Mouse (Mus musculus) Patski (cell line): ENCODE data around the gene Wdr62. TPM values are rescaled to one million over a fixed set of nuclear protein-coding genes. Genes with fewer than 3 reads are reported as not detected.
"Not testable (repeated sequence)": the region's sequence is repeated elsewhere in the genome, so short reads cannot be mapped to it uniquely, and the experiment has no call there.

ENCODE experiments used
- ATAC-seq: fragments of 100-300 bp; one replicate; pipeline ENCODE4 v1.8.0; 2021
- CTCF ChIA-PET: fragments of 350-600 bp; sonication (Branson Sonifier 250); formaldehyde crosslinking; loops from one replicate; lab custom pipeline; 2022; ENCODE audit warnings: inconsistent platforms; lab: Charles Lee
- POLR2A ChIA-PET: fragments of 350-600 bp; sonication (Branson Sonifier 250); formaldehyde crosslinking; loops from one replicate; lab custom pipeline; 2022; ENCODE audit warnings: antibody characterized with exemption, inconsistent platforms; lab: Charles Lee
- DNase-seq: peaks from one replicate; pipeline ENCODE4 v3.0.0-alpha.2; 2011; ENCODE audit warnings: low read depth, low spot score
- H3K27me3 ChIP-seq: fragments of 371-371 bp; one replicate; pipeline ENCODE4 v1.5.1; 2021
- CTCF ChIP-seq: fragments of 100-300 bp; IDR thresholded peaks from one replicate; pipeline ENCODE4 v1.5.1; 2021
- in situ Hi-C: fragments of 300-500 bp; cut with MboI; formaldehyde crosslinking; loops from 3 replicates; pipeline ENCODE4 v1.11.1; 2018; ENCODE audit warnings: low pct_unique_long_range_greater_than_20kb, mixed read lengths
- polyA plus RNA-seq: library from polyadenylated mRNA; unstranded; gene quantifications from one replicate; pipeline ENCODE4 v1.2.3, GENCODE M21; 2021

Wdr62 gene
- polyA plus RNA-seq, 1 experiment from 2014 or later, result 9.7 TPM

- in situ Hi-C loops, result no loop called here
- no peak for TF ChIP-seq CTCF
- ATAC-seq (no peak), DNase-seq (no peak)
- H3K27me3 ChIP-seq, result no peaks in the 10 kb centered on the region
- CTCF ChIA-PET, result no interaction called here
- POLR2A ChIA-PET, result no interaction called here
These were observed 10.6 kb downstream of the Wdr62 start for GRCm38 (mm10) chr7:30269641-30270040.

GRCm38 (mm10) chr7:30266780-30267179 is 13.4 kb downstream of the Wdr62 start:
- no peak for TF ChIP-seq CTCF
- no peak for DNase-seq
- CTCF ChIA-PET, result no interaction called here
- POLR2A ChIA-PET, result interaction anchor here (1.1 kb wide), 1 partner anchor 9 kb away, joined by 3 read pairs; no protein-coding TSS in a partner anchor
- ATAC-seq, result no peak
- H3K27me3 ChIP-seq, result no peaks in the 10 kb centered on the region
- in situ Hi-C loops, result no loop called here

GRCm38 (mm10) chr7:30265935-30266334 is 14.3 kb downstream of the Wdr62 start:
- no peak for TF ChIP-seq CTCF
- in situ Hi-C loops, result no loop called here
- ATAC-seq (no peak), DNase-seq (no peak)
- ChIA-PET CTCF (interaction anchor here (1.6 kb wide), 1 partner anchor 9 kb away, joined by 4 read pairs; no protein-coding TSS in a partner anchor), POLR2A (no interaction called here)
- no peaks in the 10 kb centered on the region for H3K27me3 ChIP-seq

- no peak for ATAC-seq
- ChIA-PET POLR2A (no interaction called here), CTCF (interaction anchor here (1.6 kb wide), 1 partner anchor 9 kb away, joined by 4 read pairs; no protein-coding TSS in a partner anchor)
- no peak for TF ChIP-seq CTCF
- no peaks in the 10 kb centered on the region for H3K27me3 ChIP-seq
- in situ Hi-C loops, result no loop called here
- DNase-seq, result no peak
These were observed 14.7 kb downstream of the Wdr62 start for GRCm38 (mm10) chr7:30265531-30265930.

GRCm38 (mm10) chr7:30265041-30265440 is 15.2 kb downstream of the Wdr62 start:
- no peak for DNase-seq
- POLR2A ChIA-PET, result no interaction called here
- in situ Hi-C loops, result no loop called here
- H3K27me3 ChIP-seq, result no peaks in the 10 kb centered on the region
- CTCF ChIA-PET, result interaction anchor here (1.6 kb wide), 1 partner anchor 10 kb away, joined by 4 read pairs; no protein-coding TSS in a partner anchor
- TF ChIP-seq CTCF, result no peak
- ATAC-seq, result no peak

- ChIA-PET POLR2A (no interaction called here), CTCF (interaction anchor here (1.7 kb wide), 1 partner anchor 22 kb away, joined by 4 read pairs; no protein-coding TSS in a partner anchor)
- no peak for TF ChIP-seq CTCF
- in situ Hi-C loops, result no loop called here
- DNase-seq (no peak), ATAC-seq (no peak)
- H3K27me3 ChIP-seq, result no peaks in the 10 kb centered on the region
These were observed 28.0 kb downstream of the Wdr62 start for GRCm38 (mm10) chr7:30251956-30252954.

GRCm38 (mm10) chr7:30237374-30237773 is 42.8 kb downstream of the Wdr62 start:
- DNase-seq, POLR2A ChIA-PET, H3K27me3 ChIP-seq, in situ Hi-C loops, ATAC-seq: not testable (repeated sequence)
- CTCF ChIA-PET, result interaction anchor here (1.4 kb wide), 1 partner anchor 26 kb away, joined by 3 read pairs; no protein-coding TSS in a partner anchor

GRCm38 (mm10) chr7:30235625-30236024 is 44.6 kb downstream of the Wdr62 start, which contains the start of gene Ovol3:
Gene Ovol3, minus strand, starts transcription at chr7:30235725.
- in situ Hi-C loops, result no loop called here
- ATAC-seq, result no peak
- ChIA-PET CTCF (no interaction called here), POLR2A (no interaction called here)
- DNase-seq, result no peak
- H3K27me3 ChIP-seq, result no peaks in the 10 kb centered on the region
- TF ChIP-seq CTCF, result no peak

GRCm38 (mm10) chr7:30235091-30235490 is 45.1 kb downstream of the Wdr62 start:
- no peak for DNase-seq
- POLR2A ChIA-PET, result interaction anchor here (0.7 kb wide), 1 partner anchor 52 kb away, joined by 3 read pairs; no protein-coding TSS in a partner anchor
- H3K27me3 ChIP-seq, result no peaks in the 10 kb centered on the region
- CTCF ChIA-PET, result no interaction called here
- TF ChIP-seq CTCF, result no peak
- ATAC-seq, result no peak
- in situ Hi-C loops, result no loop called here

- no peak for TF ChIP-seq CTCF
- in situ Hi-C loops, result no loop called here
- POLR2A ChIA-PET, result interaction anchor here (0.7 kb wide), 1 partner anchor 51 kb away, joined by 3 read pairs; no protein-coding TSS in a partner anchor
- no peaks in the 10 kb centered on the region for H3K27me3 ChIP-seq
- DNase-seq (no peak), ATAC-seq (no peak)
- CTCF ChIA-PET, result no interaction called here
These were observed 45.9 kb downstream of the Wdr62 start for GRCm38 (mm10) chr7:30234276-30234858.
